12 mouse cellular contexts compared by ENCODE assay signal in the genomic region with DNA sequence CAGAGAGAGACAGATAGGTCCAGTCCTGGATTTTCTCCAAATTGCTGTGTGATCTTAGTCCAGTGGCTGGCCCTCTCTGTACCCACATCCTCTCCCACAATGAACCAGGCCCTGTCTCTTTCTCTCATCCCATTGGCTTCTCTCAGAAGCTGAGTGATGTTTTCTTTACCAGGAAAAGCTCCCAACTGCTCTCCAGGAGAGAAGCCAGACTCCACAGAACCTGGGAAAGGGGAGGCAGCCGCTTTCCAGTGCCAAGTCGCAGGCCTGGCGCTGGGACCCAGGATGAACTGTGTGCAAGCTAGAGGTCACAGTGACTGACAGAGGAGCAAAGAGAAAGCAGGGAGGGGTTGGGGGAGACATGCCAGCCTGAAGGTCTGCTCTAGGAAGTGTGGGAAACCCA. TPM values are rescaled to one million over a fixed set of nuclear protein-coding genes. Genes with fewer than 3 reads are reported as not detected.
A peak's percentile ranks its signal among the peaks of the same experiment; 100 is the strongest.
DNase-seq lines count a peak whose midpoint lies in the region; ATAC-seq lines count a peak whose summit lies in the region.
"Had no signal": no experiment of that assay in that cellular context is flagged by ENCODE, and none has a peak within 500 bp of the region (broad histone marks: within the 10 kb centered on the region; RNA-seq: fewer than 3 reads in every experiment).

No protein-coding gene starts in this region.

- ATAC-seq in lung, embryonic 15.5 days (ENCODE audit: borderline replicate concordance, extremely low read depth, low FRiP score, low TSS enrichment): no peak
- no peak for ATAC-seq in limb, embryonic 15.5 days (ENCODE audit: insufficient number of reproducible peaks, low FRiP score, low TSS enrichment, low read depth)

- DNase-seq in heart, postnatal 4 days: peak; percentile 32
- no peak for DNase-seq in heart, postnatal 10 days
- no peak for DNase-seq in lung, postnatal 25 days (ENCODE audit: low spot score)
- peak; percentile 75 for DNase-seq in fibroblast of lung, adult 2 months (ENCODE audit: low read depth)
- DNase-seq in thymus, postnatal 14 days: no peak
- DNase-seq in embryo, embryonic 10 days (ENCODE audit: low spot score): no peak

- intact Hi-C loops in heart, postnatal 10 days (cut with DNase I): loop anchor here (5.0 to 10.0 kb wide), 2 partner anchors 220 to 242 kb away; partner anchors contain the start of gene Cdc42ep1

- H3K9ac ChIP-seq in lung, embryonic 15.5 days: no peak overlapping the region
- H3K9ac ChIP-seq in limb, embryonic 15.5 days: no peak overlapping the region
- H3K9ac ChIP-seq: embryonic facial prominence, embryonic 15.5 days; liver, embryonic 15.5 days had no signal

- peaks cover 6% of the 10 kb centered on the region; the same call in 1 of the 2 replicates for H3K27me3 ChIP-seq in lung, embryonic 15.5 days
- peaks cover 27% of the 10 kb centered on the region for H3K27me3 ChIP-seq in limb, embryonic 15.5 days
- H3K27me3 ChIP-seq: liver, embryonic 15.5 days had no signal

- no peak overlapping the region for H3K4me3 ChIP-seq in lung, embryonic 15.5 days
- no peak overlapping the region for H3K4me3 ChIP-seq in limb, embryonic 15.5 days
- H3K4me3 ChIP-seq: embryonic facial prominence, embryonic 15.5 days; liver, embryonic 15.5 days; myocyte had no signal

- 63% methylated on average over 3 of the region's 3 CpGs for WGBS in lung, embryonic 15.5 days
- whole genome bisulfite sequencing in limb, embryonic 15.5 days: 72% methylated on average over 3 of the region's 3 CpGs

- H3K36me3 ChIP-seq in lung, embryonic 15.5 days: no peaks in the 10 kb centered on the region
- no peaks in the 10 kb centered on the region for H3K36me3 ChIP-seq in limb, embryonic 15.5 days
- H3K36me3 ChIP-seq: embryonic facial prominence, embryonic 15.5 days; liver, embryonic 15.5 days had no signal

- H3K9me3 ChIP-seq in lung, embryonic 15.5 days: no peaks in the 10 kb centered on the region
- no peaks in the 10 kb centered on the region for H3K9me3 ChIP-seq in limb, embryonic 15.5 days
- H3K9me3 ChIP-seq: embryonic facial prominence, embryonic 15.5 days; liver, embryonic 15.5 days had no signal

- no peak overlapping the region for H3K4me2 ChIP-seq in lung, embryonic 15.5 days
- H3K4me2 ChIP-seq in limb, embryonic 15.5 days: no peak overlapping the region
- H3K4me2 ChIP-seq: embryonic facial prominence, embryonic 15.5 days; liver, embryonic 15.5 days had no signal

- H3K4me1 ChIP-seq in lung, embryonic 15.5 days: peaks cover 12% of the 10 kb centered on the region
- H3K4me1 ChIP-seq in limb, embryonic 15.5 days: peaks cover 15% of the 10 kb centered on the region; the same call in 1 of the 2 replicates
- H3K4me1 ChIP-seq: liver, embryonic 15.5 days had no signal

- H3K27ac ChIP-seq in lung, embryonic 15.5 days: peak overlapping the region; percentile 21; the same call in 1 of the 2 replicates
- H3K27ac ChIP-seq in limb, embryonic 15.5 days: 0 out of 2 replicates have a peak overlapping the region, but pooled peaks have one; percentile 35
- H3K27ac ChIP-seq: kidney, postnatal 0 days; liver, embryonic 15.5 days had no signal

RNA-seq across cellular contexts. Expression of gene Cyth4, which starts 28.1 kb away (rescaled TPM):
- 1 to 10 TPM; 4.2 to 5.6 TPM for total RNA-seq in heart, postnatal 4 days (2021)
- total RNA-seq in heart, postnatal 10 days (2021): 1 to 10 TPM; 4.8 to 6.9 TPM
- polyA plus RNA-seq in lung, embryonic 15.5 days (2015; fragmentation: Nextera tagmentation; extraction: Ambion mirVana): 10.7 and 13.0 TPM in 2 replicates
- 12.3 and 14.1 TPM in 2 replicates for polyA plus RNA-seq in limb, embryonic 15.5 days (2015; fragmentation: Nextera tagmentation; extraction: Ambion mirVana)

RNA-seq across cellular contexts. Expression of gene Rac2, which starts 52.4 kb away (rescaled TPM):
- total RNA-seq in heart, postnatal 4 days (2021): 1 to 10 TPM; 2.1 to 2.6 TPM
- total RNA-seq in heart, postnatal 10 days (2021): 1 to 10 TPM; 4.6 to 4.7 TPM
- polyA plus RNA-seq in lung, embryonic 15.5 days (2015; fragmentation: Nextera tagmentation; extraction: Ambion mirVana): 17.5 and 27.3 TPM in 2 replicates
- 37.0 and 41.1 TPM in 2 replicates for polyA plus RNA-seq in limb, embryonic 15.5 days (2015; fragmentation: Nextera tagmentation; extraction: Ambion mirVana)
- polyA plus RNA-seq: myocyte had no signal

Comparison
In these comparisons a context has a peak if more than half of its experiments do, and no peak if none do; other contexts are left out.
1. DNase-seq: peak in heart, postnatal 4 days (single experiment) and fibroblast of lung, adult 2 months (single experiment); none in heart, postnatal 10 days (0 of 2), lung, postnatal 25 days (single experiment), thymus, postnatal 14 days (single experiment) and embryo, embryonic 10 days (single experiment).